Mouse (Mus musculus): ENCODE measurements around the gene Tenm4. TPM values are rescaled to one million over a fixed set of nuclear protein-coding genes. Genes with fewer than 3 reads are reported as not detected.

Tenm4 gene
- total RNA-seq (2014; rRNA removed; ENCODE audit: low replicate concordance) (3.9 and 5.9 TPM in 2 replicates), polyA plus RNA-seq (2015; fragmentation: Nextera tagmentation; extraction: Ambion mirVana) (1.4 and 2.3 TPM in 2 replicates)

DNA sequence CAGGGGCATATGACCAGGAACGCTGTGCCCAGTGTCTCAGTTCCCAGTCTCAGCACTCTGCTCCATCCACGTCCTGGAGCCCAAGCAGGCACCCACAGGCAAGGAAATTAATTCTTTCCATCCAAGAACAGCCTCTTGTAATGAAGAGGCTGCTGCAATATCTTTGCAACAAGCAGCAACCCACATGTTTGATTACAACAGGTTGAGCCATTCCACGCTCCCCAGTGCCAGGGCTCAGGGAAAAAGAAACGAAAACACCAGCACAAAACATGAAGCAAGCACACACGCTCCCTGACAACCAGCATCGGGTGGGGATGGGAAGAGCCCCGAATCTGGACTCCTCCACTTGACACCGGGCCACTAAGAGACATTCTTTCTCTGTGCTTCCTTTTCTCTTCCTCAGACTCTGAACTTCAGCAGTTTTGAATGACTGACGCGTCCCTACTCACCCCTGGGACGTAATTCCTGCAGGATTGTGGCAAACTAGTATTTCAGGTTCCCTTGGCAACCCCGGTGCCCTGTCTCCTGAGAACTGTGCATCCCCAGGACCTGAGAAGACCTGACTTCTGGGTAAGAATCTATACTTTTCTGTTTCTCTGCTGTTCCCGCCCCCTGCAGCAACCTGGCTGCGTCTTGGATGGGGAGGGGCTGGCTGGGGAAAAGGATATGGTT is at the start of gene Tenm4:
TSS of gene Tenm4 (plus strand) at position 323 of the 672 bp plus-strand sequence.
- TF ChIP-seq CTCF (IDR thresholded peaks at IDR 0.05; ENCODE audit: low read depth): no peak
- TF ChIP-seq EP300 (IDR thresholded peaks at IDR 0.05; ENCODE audit: low read depth): no peak
- Histone ChIP-seq H3K9me3 (replicated peaks; ENCODE audit: control insufficient read depth, low read length) (no peaks in the 10 kb centered on the region), H3K9ac (replicated peaks; ENCODE audit: low read depth, low read length) (no peak within 1 kb of the TSS), H3K4me3 (ENCODE audit: low read depth, low read length) (no peak within 1 kb of the TSS), H3K27ac (ENCODE audit: low read depth) (no peak within 1 kb of the TSS), H3K4me2 (ENCODE audit: low read depth, low read length) (peak within 1 kb of the TSS; percentile 2; the same call in 1 of the 2 replicates), H3K27me3 (ENCODE audit: control insufficient read depth, insufficient read depth, low read length) (no peaks in the 10 kb centered on the region), H3K36me3 (replicated peaks; ENCODE audit: control insufficient read depth, insufficient read depth, low read length) (no peaks in the 10 kb centered on the region), H3K4me1 (ENCODE audit: control insufficient read depth, insufficient read depth) (no peaks in the 10 kb centered on the region)
- WGBS: 40% methylated on average over 14 of the region's 14 CpGs
- DNase-seq (ENCODE audit: low spot score) (no peak), ATAC-seq (ENCODE audit: insufficient read depth, low read depth) (no peak)

DNA sequence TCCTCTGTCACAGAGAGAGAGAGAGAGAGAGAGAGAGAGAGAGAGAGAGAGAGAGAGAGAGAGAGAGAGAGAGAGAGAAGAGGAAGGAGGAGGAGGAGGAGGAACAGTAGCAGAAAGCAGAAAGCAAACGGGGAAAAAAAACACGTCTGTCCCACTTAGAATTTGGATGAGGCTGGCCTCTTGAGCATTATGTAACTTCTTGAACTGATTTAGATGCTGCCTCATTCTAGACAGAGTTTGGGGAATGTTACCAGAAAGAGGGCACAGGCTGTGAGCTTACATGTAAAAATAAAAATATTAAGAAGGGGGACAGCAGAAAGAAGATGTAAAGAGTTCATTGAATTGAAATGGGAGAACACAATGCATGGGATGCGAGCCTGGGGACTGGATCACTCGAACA is 40.3 kb upstream of the Tenm4 start:
- no peak for TF ChIP-seq CTCF (IDR thresholded peaks at IDR 0.05; ENCODE audit: low read depth)
- no peak for TF ChIP-seq EP300 (IDR thresholded peaks at IDR 0.05; ENCODE audit: low read depth)
- no peak overlapping the region for H3K4me3 ChIP-seq (ENCODE audit: low read depth, low read length)
- no peaks in the 10 kb centered on the region for H3K36me3 ChIP-seq (replicated peaks; ENCODE audit: control insufficient read depth, insufficient read depth, low read length)
- no peak for ATAC-seq (ENCODE audit: insufficient read depth, low read depth)
- DNase-seq (ENCODE audit: low spot score): no peak
- no peaks in the 10 kb centered on the region for H3K27me3 ChIP-seq (ENCODE audit: control insufficient read depth, insufficient read depth, low read length)
- H3K4me1 ChIP-seq (ENCODE audit: control insufficient read depth, insufficient read depth): no peaks in the 10 kb centered on the region
- H3K9me3 ChIP-seq (replicated peaks; ENCODE audit: control insufficient read depth, low read length): no peaks in the 10 kb centered on the region
- no peak overlapping the region for H3K4me2 ChIP-seq (ENCODE audit: low read depth, low read length)
- WGBS: 40% methylated on average over 4 of the region's 4 CpGs
- no peak overlapping the region for H3K9ac ChIP-seq (replicated peaks; ENCODE audit: low read depth, low read length)
- no peak overlapping the region for H3K27ac ChIP-seq (ENCODE audit: low read depth)

DNA sequence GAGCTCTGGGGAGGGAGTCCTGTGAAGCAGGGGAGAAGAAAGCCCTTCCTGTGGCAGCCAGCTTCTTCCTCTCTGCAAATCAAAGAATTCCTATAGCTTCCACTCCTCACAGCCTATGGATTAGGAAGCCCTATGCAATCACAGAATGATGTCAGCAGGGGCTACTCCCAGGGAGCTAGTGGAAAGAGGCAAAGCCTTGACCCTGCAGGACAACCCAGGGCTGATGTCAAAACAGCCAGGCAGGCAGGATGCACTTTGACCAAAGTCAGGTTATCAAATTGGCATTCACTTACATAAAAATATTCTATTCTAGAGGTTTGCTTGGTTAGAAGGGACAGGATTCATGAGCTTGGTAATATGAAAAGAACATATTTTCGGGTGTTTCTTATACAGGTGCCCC is 39.9 kb upstream of the Tenm4 start:
- ATAC-seq (ENCODE audit: insufficient read depth, low read depth) (no peak), DNase-seq (ENCODE audit: low spot score) (no peak)
- no peak for TF ChIP-seq CTCF (IDR thresholded peaks at IDR 0.05; ENCODE audit: low read depth)
- Histone ChIP-seq H3K9me3 (replicated peaks; ENCODE audit: control insufficient read depth, low read length) (no peaks in the 10 kb centered on the region), H3K36me3 (replicated peaks; ENCODE audit: control insufficient read depth, insufficient read depth, low read length) (no peaks in the 10 kb centered on the region), H3K27ac (ENCODE audit: low read depth) (no peak overlapping the region), H3K4me1 (ENCODE audit: control insufficient read depth, insufficient read depth) (no peaks in the 10 kb centered on the region), H3K9ac (replicated peaks; ENCODE audit: low read depth, low read length) (no peak overlapping the region), H3K4me3 (ENCODE audit: low read depth, low read length) (no peak overlapping the region), H3K27me3 (ENCODE audit: control insufficient read depth, insufficient read depth, low read length) (no peaks in the 10 kb centered on the region), H3K4me2 (ENCODE audit: low read depth, low read length) (no peak overlapping the region)
- 83% methylated on average over 1 of the region's 1 CpGs for WGBS

DNA sequence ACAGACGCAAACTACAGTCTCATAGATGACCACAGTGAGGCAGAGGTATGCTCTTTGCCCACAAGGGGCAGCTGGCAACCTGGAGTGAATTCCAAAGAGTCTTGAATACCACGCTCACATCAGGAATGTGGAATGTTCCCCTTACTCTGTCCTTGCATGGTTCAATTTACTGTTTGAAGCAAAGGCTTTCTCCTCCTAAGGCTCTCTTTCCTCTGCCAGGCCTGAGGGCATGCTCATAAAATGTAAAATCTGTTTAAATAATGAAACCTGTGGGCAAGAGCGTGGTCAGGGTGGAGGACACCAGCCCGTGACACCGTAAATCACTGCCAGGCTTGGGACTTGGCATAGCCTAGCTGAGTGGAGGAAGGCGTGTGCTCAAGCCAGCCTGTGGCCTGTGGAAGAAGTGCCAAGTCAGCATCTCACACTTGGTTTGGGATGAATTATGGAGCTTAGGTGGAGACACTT is 34.5 kb upstream of the Tenm4 start:
- Histone ChIP-seq H3K9me3 (replicated peaks; ENCODE audit: control insufficient read depth, low read length) (no peaks in the 10 kb centered on the region), H3K4me1 (ENCODE audit: control insufficient read depth, insufficient read depth) (0 out of 2 replicates have a peak, but pooled peaks cover 7% of the 10 kb centered on the region), H3K4me3 (ENCODE audit: low read depth, low read length) (no peak overlapping the region), H3K4me2 (ENCODE audit: low read depth, low read length) (no peak overlapping the region), H3K36me3 (replicated peaks; ENCODE audit: control insufficient read depth, insufficient read depth, low read length) (no peaks in the 10 kb centered on the region), H3K27ac (ENCODE audit: low read depth) (peak overlapping the region; percentile 54), H3K9ac (replicated peaks; ENCODE audit: low read depth, low read length) (no peak overlapping the region), H3K27me3 (ENCODE audit: control insufficient read depth, insufficient read depth, low read length) (no peaks in the 10 kb centered on the region)
- TF ChIP-seq CTCF (IDR thresholded peaks at IDR 0.05; ENCODE audit: low read depth) (peak; percentile 51), EP300 (IDR thresholded peaks at IDR 0.05; ENCODE audit: low read depth) (no peak)
- peak; percentile 83 for ATAC-seq (ENCODE audit: insufficient read depth, low read depth)
- no peak for DNase-seq (ENCODE audit: low spot score)
- 51% methylated on average over 6 of the region's 6 CpGs for WGBS

DNA sequence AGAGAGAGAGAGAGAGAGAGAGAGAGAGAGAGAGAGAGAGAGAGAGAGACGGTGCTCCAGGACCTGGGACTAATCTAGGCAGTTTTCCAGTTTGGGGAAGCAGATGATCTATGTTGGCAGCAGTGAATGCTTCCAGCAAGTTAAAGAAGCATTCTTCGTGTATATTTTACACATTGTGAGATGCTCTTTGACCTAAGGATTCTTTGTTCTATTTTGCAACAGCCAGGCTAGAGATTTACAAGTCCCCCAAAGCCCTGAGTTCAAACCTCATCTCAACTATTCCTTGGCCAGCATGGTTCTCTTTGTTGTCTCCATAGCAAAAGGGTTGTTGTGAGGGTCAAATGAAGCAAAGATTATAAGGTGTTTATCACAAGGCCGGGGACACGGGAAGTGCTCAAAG is 29.2 kb upstream of the Tenm4 start:
- Histone ChIP-seq H3K4me2 (ENCODE audit: low read depth, low read length) (no peak overlapping the region), H3K27me3 (ENCODE audit: control insufficient read depth, insufficient read depth, low read length) (no peaks in the 10 kb centered on the region), H3K4me3 (ENCODE audit: low read depth, low read length) (no peak overlapping the region), H3K9ac (replicated peaks; ENCODE audit: low read depth, low read length) (no peak overlapping the region), H3K27ac (ENCODE audit: low read depth) (0 out of 2 replicates have a peak overlapping the region, but pooled peaks have one; percentile 93), H3K9me3 (replicated peaks; ENCODE audit: control insufficient read depth, low read length) (no peaks in the 10 kb centered on the region), H3K4me1 (ENCODE audit: control insufficient read depth, insufficient read depth) (0 out of 2 replicates have a peak, but pooled peaks cover 2% of the 10 kb centered on the region), H3K36me3 (replicated peaks; ENCODE audit: control insufficient read depth, insufficient read depth, low read length) (no peaks in the 10 kb centered on the region)
- TF ChIP-seq CTCF (IDR thresholded peaks at IDR 0.05; ENCODE audit: low read depth) (no peak), EP300 (IDR thresholded peaks at IDR 0.05; ENCODE audit: low read depth) (no peak)
- ATAC-seq (ENCODE audit: insufficient read depth, low read depth): no peak
- DNase-seq (ENCODE audit: low spot score): no peak
- WGBS: 49% methylated on average over 4 of the region's 4 CpGs

Data from heart, postnatal 0 days (tissue).